Mouse (Mus musculus) left cerebral cortex, adult 8-10 months (tissue): ENCODE measurements around the gene Tldc2. TPM values are rescaled to one million over a fixed set of nuclear protein-coding genes. Genes with fewer than 3 reads are reported as not detected.
A peak's percentile ranks its signal among the peaks of the same experiment; 100 is the strongest.

Source experiments
- DNase-seq, 2 experiments: peaks; one replicate each; pipeline ENCODE4 v3.0.0; 2022; ENCODE audit warnings: low spot score in 2 of 2
- total RNA-seq, 4 experiments: library from RNA; stranded (reverse); gene quantifications; 2 replicates each; pipeline ENCODE4 v1.2.4; 2022

The Tldc2 gene
- total RNA-seq, 4 experiments from 2014 or later, result not detected

- DNase-seq, result peak in 1 of 2 experiments; percentile 63
Observed at GRCm38 (mm10) chr2:157077641-157078058, 9.2 kb upstream of the Tldc2 start.

GRCm38 (mm10) chr2:157078059-157078792, 8.6 kb upstream of the Tldc2 start:
- no peak for DNase-seq

- DNase-seq, result peak; percentile 52 to 80
Observed at GRCm38 (mm10) chr2:157078793-157079700, 7.8 kb upstream of the Tldc2 start, which contains the start of gene Soga1. TSS of gene Soga1 (minus strand) at chr2:157079254.

GRCm38 (mm10) chr2:157079701-157080180, 7.1 kb upstream of the Tldc2 start:
- DNase-seq, result no peak

GRCm38 (mm10) chr2:157081331-157081730, 5.5 kb upstream of the Tldc2 start:
- no peak for DNase-seq

- no peak for DNase-seq
Observed at GRCm38 (mm10) chr2:157081960-157082359, 4.9 kb upstream of the Tldc2 start.

- no peak for DNase-seq
Observed at GRCm38 (mm10) chr2:157084831-157085585, 1.8 kb upstream of the Tldc2 start.

- DNase-seq, result peak in 1 of 2 experiments; percentile 84
Observed at GRCm38 (mm10) chr2:157087536-157088317, 872 bp downstream of the Tldc2 start.

- DNase-seq, result no peak
Observed at GRCm38 (mm10) chr2:157092024-157092423, 5.2 kb downstream of the Tldc2 start.

GRCm38 (mm10) chr2:157095005-157095755, 8.3 kb downstream of the Tldc2 start:
- peak in 1 of 2 experiments; percentile 59 for DNase-seq

- no peak for DNase-seq
Observed at GRCm38 (mm10) chr2:157099532-157100318, 12.9 kb downstream of the Tldc2 start.

- no peak for DNase-seq
Observed at GRCm38 (mm10) chr2:157100319-157100605, 13.4 kb downstream of the Tldc2 start.

- no peak for DNase-seq
Observed at GRCm38 (mm10) chr2:157101650-157102049, 14.8 kb downstream of the Tldc2 start.

GRCm38 (mm10) chr2:157102256-157102655, 15.4 kb downstream of the Tldc2 start:
- no peak for DNase-seq

- DNase-seq, result no peak
Observed at GRCm38 (mm10) chr2:157104454-157104853, 17.6 kb downstream of the Tldc2 start.

- DNase-seq, result no peak
Observed at GRCm38 (mm10) chr2:157108236-157108635, 21.4 kb downstream of the Tldc2 start.

- DNase-seq, result no peak
Observed at GRCm38 (mm10) chr2:157116964-157117363, 30.1 kb downstream of the Tldc2 start.

GRCm38 (mm10) chr2:157118556-157118955, 31.7 kb downstream of the Tldc2 start:
- DNase-seq, result no peak

- DNase-seq, result no peak
Observed at GRCm38 (mm10) chr2:157119075-157119474, 32.2 kb downstream of the Tldc2 start.
